Mouse (Mus musculus) embryonic facial prominence, embryonic 15.5 days (tissue): ENCODE measurements around the gene Gm45618. TPM values are rescaled to one million over a fixed set of nuclear protein-coding genes. Genes with fewer than 3 reads are reported as not detected.

ENCODE experiments used
- polyA plus RNA-seq: library from polyadenylated mRNA; unstranded; fragments of >200 nt; fragmentation: Nextera tagmentation; extraction: Ambion mirVana; gene quantifications from 2 replicates; pipeline ENCODE4 v1.2.1, GENCODE M21; 2015

Gene Gm45618
- polyA plus RNA-seq, 1 experiment from 2014 or later = 0.79 TPM

Other genes starting within 250 kb of the Gm45618 start
- 50.4 and 56.0 TPM in 2 replicates for gene Tollip, start 202.2 kb downstream of the Gm45618 start, polyA plus RNA-seq
- 1.2 and 1.7 TPM in 2 replicates for gene Brsk2, start 171.0 kb downstream of the Gm45618 start, polyA plus RNA-seq
- gene Mob2, start 59.7 kb downstream of the Gm45618 start, polyA plus RNA-seq = 79.5 and 82.6 TPM in 2 replicates
- 6.5 and 7.7 TPM in 2 replicates for gene Dusp8, start 24.9 kb downstream of the Gm45618 start, polyA plus RNA-seq
- gene Gm39115, start 15.3 kb upstream of the Gm45618 start, polyA plus RNA-seq = not detected in 2 replicates
- gene Gm45337, start 23.9 kb upstream of the Gm45618 start, polyA plus RNA-seq = 1.0 and 1.1 TPM in 2 replicates
- 0.77 and 0.79 TPM in 2 replicates for gene Gm29735, start 36.4 kb upstream of the Gm45618 start, polyA plus RNA-seq
- gene Gm4553, start 45.0 kb upstream of the Gm45618 start, polyA plus RNA-seq = 1.4 and 1.7 TPM in 2 replicates
- 0.75 and 1.2 TPM in 2 replicates for gene Krtap5-2, start 55.3 kb upstream of the Gm45618 start, polyA plus RNA-seq
- 0.47 and 0.57 TPM in 2 replicates for gene Gm10153, start 69.7 kb upstream of the Gm45618 start, polyA plus RNA-seq
- 0.16 and 0.30 TPM in 2 replicates for gene Krtap5-3, start 80.6 kb upstream of the Gm45618 start, polyA plus RNA-seq
- gene Gm7579, start 91.1 kb upstream of the Gm45618 start, polyA plus RNA-seq = 1.7 and 1.8 TPM in 2 replicates
- gene Krtap5-5, start 109.2 kb upstream of the Gm45618 start, polyA plus RNA-seq = 0.73 and 0.75 TPM in 2 replicates
- gene Gm40460, start 120.3 kb upstream of the Gm45618 start, polyA plus RNA-seq = 0.40 and 1.0 TPM in 2 replicates
- gene Gm2431, start 137.6 kb upstream of the Gm45618 start, polyA plus RNA-seq = not detected in 2 replicates
- 0.31 TPM in 1 of 2 replicates, not detected in the other for gene Gm4559, start 153.6 kb upstream of the Gm45618 start, polyA plus RNA-seq
- 0.56 TPM in 1 of 2 replicates, not detected in the other for gene Krtap5-1, start 176.4 kb upstream of the Gm45618 start, polyA plus RNA-seq
- gene Krtap5-4, start 182.8 kb upstream of the Gm45618 start, polyA plus RNA-seq = 0.21 and 0.37 TPM in 2 replicates